Mouse (Mus musculus) brain, embryonic 14.5 days (tissue): Measurements from ENCODE around the gene Pabpn1l. TPM values are rescaled to one million over a fixed set of nuclear protein-coding genes. Genes with fewer than 3 reads are reported as not detected.

Source experiments
- DNase-seq: peaks from one replicate; pipeline ENCODE4 v3.0.0-alpha.2; 2011; ENCODE audit warnings: low read depth
- CTCF ChIP-seq: fragments of 200-500 bp; IDR thresholded peaks from 2 replicates; pipeline ENCODE4 v1.5.1; 2012; ENCODE audit warnings: inconsistent platforms, mild to moderate bottlenecking, moderate library complexity, borderline replicate concordance; ENCODE audit not compliant: insufficient read depth, insufficient read length; ENCODE audit errors: extremely low read depth
- POLR2A ChIP-seq: fragments of 200-500 bp; IDR thresholded peaks from 2 replicates; pipeline ENCODE4 v1.6.1; 2012; ENCODE audit warnings: mild to moderate bottlenecking, inconsistent platforms, borderline replicate concordance; ENCODE audit not compliant: poor library complexity, insufficient read depth, insufficient read length, severe bottlenecking; ENCODE audit errors: extremely low read depth
- polyA plus RNA-seq: library from polyadenylated mRNA; depleted of rRNA; stranded (reverse); fragments of >200 nt; gene quantifications from 2 replicates; pipeline ENCODE4 v1.2.3, GENCODE M21; 2012

Pabpn1l gene
- polyA plus RNA-seq, 1 experiment, result 0.07 TPM

DNA sequence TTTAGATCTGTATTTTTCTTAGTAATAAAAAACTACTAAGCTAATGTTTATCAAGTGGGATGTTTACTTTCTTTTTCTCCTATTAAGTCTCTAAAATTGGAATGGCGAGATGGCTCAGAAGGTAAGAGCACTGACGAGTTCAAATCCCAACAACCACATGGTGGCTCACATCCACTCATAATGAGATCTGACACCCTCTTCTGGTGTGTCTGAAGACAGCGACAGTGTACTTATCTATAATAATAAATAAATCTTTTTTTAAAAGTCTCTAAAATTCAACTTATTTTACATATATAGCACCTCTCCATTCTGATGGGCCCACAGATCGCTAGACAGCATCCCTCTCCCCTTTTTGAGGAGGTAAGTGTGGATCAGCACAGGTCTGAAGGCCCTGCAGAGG, 12.3 kb downstream of the Pabpn1l start:
- DNase-seq, result no peak
- TF ChIP-seq POLR2A (no peak), CTCF (no peak)

- TF ChIP-seq CTCF, result no peak
- TF ChIP-seq POLR2A, result no peak
- no peak for DNase-seq
Observed at GRCm38 (mm10) chr8:122606810-122607209, 15.7 kb downstream of the Pabpn1l start.

GRCm38 (mm10) chr8:122605367-122605766, 17.2 kb downstream of the Pabpn1l start:
- DNase-seq, result no peak
- no peak for TF ChIP-seq CTCF
- no peak for TF ChIP-seq POLR2A

- TF ChIP-seq POLR2A (no peak), CTCF (no peak)
- no peak for DNase-seq
Observed at GRCm38 (mm10) chr8:122604640-122605039, 17.9 kb downstream of the Pabpn1l start.

- DNase-seq, result no peak
- TF ChIP-seq CTCF, result no peak
- no peak for TF ChIP-seq POLR2A
Observed at GRCm38 (mm10) chr8:122600666-122601065, 21.9 kb downstream of the Pabpn1l start.

- TF ChIP-seq POLR2A (no peak), CTCF (no peak)
- DNase-seq, result no peak
Observed at GRCm38 (mm10) chr8:122596031-122596430, 26.5 kb downstream of the Pabpn1l start.

DNA sequence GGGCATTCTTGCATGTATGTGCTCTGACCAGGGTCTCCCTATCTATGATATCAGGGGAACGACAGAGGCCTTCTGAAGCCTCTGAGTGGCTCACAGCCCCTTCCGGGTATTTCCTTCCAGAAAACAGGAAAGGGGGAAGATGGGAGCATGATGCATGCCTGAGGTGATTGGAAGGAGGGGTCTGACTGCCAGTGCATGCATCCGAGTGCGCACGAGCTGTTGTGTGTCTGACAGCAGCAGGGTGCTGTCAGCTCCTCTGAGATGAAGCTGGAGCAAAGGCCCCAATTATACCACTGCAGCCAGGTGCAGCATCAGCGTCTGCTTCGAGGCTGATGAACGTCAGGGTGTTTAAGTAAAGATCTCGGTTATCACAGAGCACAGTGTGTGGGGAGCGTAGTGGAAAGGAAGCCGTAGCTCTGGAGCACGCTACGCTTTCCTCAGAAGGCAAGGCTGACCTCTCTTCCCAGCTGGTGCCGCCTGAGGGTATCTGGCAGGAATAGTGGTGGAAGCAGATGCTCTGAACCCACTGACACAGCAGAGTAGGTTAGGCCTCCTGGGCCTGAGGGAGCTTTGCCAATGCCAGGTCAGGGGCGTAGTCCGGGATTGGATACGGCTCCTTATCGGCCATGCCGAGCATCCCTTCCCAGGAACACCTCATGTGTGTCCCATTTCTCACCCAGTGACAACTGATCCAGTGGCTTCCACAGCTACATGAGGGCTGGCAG, 28.6 kb downstream of the Pabpn1l start:
- peak; percentile 50 for DNase-seq
- no peak for TF ChIP-seq CTCF
- TF ChIP-seq POLR2A, result no peak

GRCm38 (mm10) chr8:122593240-122593639, 29.3 kb downstream of the Pabpn1l start:
- TF ChIP-seq CTCF (no peak), POLR2A (no peak)
- no peak for DNase-seq

GRCm38 (mm10) chr8:122586749-122587148, 35.8 kb downstream of the Pabpn1l start:
- no peak for DNase-seq
- TF ChIP-seq POLR2A (no peak), CTCF (no peak)

GRCm38 (mm10) chr8:122586171-122586570, 36.4 kb downstream of the Pabpn1l start:
- DNase-seq, result peak; percentile 65
- TF ChIP-seq POLR2A (no peak), CTCF (no peak)

DNA sequence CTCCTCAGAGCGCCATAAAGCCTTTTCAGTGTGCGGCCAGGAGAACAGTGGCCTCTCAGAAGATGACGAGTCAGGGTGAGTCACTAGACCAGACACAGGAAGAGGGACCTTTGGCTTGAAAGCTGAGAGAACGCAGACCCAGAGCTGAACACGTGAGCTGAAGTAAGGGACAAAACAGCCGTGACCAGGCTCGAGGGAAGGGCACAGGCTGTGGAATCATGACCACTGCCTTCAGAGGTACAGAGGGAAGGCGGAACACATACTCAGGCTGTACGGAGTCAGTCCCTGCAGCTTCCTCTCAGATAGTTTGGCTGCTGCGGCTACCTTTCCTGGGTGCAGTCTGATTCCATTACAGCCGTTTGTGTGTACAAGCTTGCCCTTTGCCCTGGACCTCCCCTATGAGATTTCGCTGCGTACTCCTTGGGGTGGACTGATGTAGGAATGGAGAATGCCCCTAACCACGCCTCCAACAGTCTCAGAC, 37.1 kb downstream of the Pabpn1l start:
- TF ChIP-seq CTCF, result no peak
- no peak for TF ChIP-seq POLR2A
- DNase-seq, result no peak

DNA sequence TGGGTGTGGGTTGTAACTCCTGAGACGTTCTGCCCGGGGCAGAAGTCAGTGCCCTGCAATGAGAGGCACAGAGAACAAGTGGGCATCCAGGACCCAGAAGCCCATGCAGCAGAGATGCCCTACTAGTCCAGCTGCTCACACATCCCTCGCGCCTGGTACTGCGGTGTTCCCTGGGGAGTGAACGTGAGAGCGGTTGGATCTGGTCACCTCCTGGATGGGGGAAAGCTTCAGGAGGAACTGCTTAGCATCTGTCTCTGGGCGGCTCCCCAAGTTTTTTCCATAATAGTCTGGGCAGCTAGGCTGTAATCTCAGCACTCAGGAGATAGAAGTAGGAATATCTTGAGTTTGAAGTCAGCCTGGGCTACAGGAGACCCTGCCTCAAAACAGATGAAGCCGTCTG, 37.6 kb downstream of the Pabpn1l start:
- no peak for DNase-seq
- TF ChIP-seq CTCF (no peak), POLR2A (no peak)

GRCm38 (mm10) chr8:122580926-122581325, 41.6 kb downstream of the Pabpn1l start:
- no peak for TF ChIP-seq POLR2A
- no peak for TF ChIP-seq CTCF
- no peak for DNase-seq

DNA sequence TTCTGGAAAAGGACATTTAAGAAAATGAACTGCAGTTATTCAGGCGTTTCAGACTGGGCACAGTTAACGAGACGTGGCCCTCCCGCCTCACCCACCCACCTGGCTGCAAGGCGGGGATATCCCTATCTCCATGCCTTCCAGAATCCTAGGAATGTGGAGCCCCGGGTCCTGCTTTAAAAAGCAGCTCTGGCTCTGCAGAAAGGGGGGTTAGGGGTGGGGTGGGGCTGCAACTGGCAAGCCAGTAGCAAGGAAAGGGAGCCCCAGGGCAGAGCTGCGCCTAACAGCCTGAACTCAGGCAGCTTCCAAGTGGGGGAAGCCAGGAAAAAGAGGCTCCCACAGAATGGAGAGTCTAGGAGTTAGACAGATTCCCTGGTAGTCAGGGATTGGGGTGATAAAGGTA, 43.3 kb downstream of the Pabpn1l start:
- no peak for DNase-seq
- no peak for TF ChIP-seq CTCF
- TF ChIP-seq POLR2A, result no peak
